Mouse (Mus musculus) brain, embryonic 14.5 days (tissue): ENCODE results near the gene Thap11.

Experiments used
- CTCF ChIP-seq: fragments of 200-500 bp; IDR thresholded peaks from 2 replicates; pipeline ENCODE4 v1.5.1; 2012; ENCODE audit warnings: inconsistent platforms, mild to moderate bottlenecking, moderate library complexity, borderline replicate concordance; ENCODE audit not compliant: insufficient read depth, insufficient read length; ENCODE audit errors: extremely low read depth
- POLR2A ChIP-seq: fragments of 200-500 bp; IDR thresholded peaks from 2 replicates; pipeline ENCODE4 v1.6.1; 2012; ENCODE audit warnings: mild to moderate bottlenecking, inconsistent platforms, borderline replicate concordance; ENCODE audit not compliant: poor library complexity, insufficient read depth, insufficient read length, severe bottlenecking; ENCODE audit errors: extremely low read depth

DNA sequence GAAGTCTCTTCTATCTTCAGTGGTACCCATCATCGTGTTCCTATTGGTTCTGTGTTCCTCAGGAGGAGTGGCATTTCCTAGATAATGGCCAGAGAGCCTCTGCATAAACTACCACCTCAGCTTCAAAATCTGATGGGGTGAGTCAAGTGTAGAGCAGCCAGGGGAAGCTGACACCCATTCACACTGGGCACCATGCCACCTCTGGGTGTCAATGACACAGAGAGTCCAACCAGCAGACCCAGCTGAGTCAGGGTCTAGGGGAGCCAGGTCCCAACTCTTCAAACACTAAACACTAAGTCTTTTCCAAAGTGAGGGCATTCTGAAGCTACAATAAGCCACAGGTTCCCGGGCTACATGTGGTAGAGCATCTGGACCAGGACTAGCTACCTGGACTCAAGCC is 46.5 kb upstream of the Thap11 start:
- no peak for TF ChIP-seq CTCF
- TF ChIP-seq POLR2A: no peak
